Mouse (Mus musculus): Measurements from ENCODE around the gene Dpep2nb. TPM values are rescaled to one million over a fixed set of nuclear protein-coding genes. Genes with fewer than 3 reads are reported as not detected.
A peak's percentile ranks its signal among the peaks of the same experiment; 100 is the strongest.

Dpep2nb gene
- polyA plus RNA-seq, 1 experiment from 2014 or later = 0.21 TPM

GRCm38 (mm10) chr8:105969367-105969766, 36.4 kb downstream of the Dpep2nb start:
- WGBS = 67% methylated on average over 1 of the region's 1 CpGs
- no peak for ATAC-seq (replicated peaks)
- no peak overlapping the region for H3K9ac ChIP-seq
- H3K9me3 ChIP-seq = no peaks in the 10 kb centered on the region
- peaks cover 7% of the 10 kb centered on the region for H3K4me1 ChIP-seq
- H3K27ac ChIP-seq = no peak overlapping the region
- H3K27me3 ChIP-seq (replicated peaks) = peaks cover 29% of the 10 kb centered on the region
- no peaks in the 10 kb centered on the region for H3K36me3 ChIP-seq (replicated peaks)
- no peak overlapping the region for H3K4me2 ChIP-seq
- no peak overlapping the region for H3K4me3 ChIP-seq

DNA sequence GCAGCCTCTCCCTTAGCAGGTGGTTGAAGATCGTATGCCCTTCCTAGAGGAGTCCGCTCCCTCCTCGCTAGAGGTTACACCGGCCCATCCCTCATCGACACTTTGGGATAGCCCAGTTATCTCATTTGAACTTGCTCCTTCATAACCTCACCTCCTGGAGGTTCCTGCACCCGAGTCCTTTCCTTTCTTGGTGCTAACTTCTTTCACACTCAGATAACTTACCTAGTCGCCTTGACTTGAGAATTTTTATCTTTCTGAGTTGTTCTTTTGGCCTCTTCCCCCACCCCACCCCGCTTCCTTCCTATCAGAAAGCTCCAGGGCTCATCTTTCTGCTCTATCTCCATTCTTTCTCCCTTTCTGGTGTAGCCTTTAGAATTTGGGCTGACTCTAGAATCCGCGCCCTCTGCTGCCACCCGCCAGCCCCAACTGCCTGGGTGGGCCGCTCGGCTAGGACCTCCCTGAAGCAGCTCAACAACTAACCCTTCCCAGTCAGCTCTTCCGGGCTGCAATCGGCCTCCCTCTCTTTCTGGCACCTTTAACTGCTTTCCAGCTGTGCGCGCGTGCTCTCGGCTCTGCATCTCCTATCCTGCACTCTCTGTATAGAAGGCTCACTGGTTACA, 39.0 kb downstream of the Dpep2nb start:
- H3K9ac ChIP-seq = no peak overlapping the region
- H3K9me3 ChIP-seq = no peaks in the 10 kb centered on the region
- H3K36me3 ChIP-seq (replicated peaks) = no peaks in the 10 kb centered on the region
- H3K4me2 ChIP-seq = peak overlapping the region; percentile 53; the same call in 1 of the 2 replicates
- peaks cover 30% of the 10 kb centered on the region for H3K27me3 ChIP-seq (replicated peaks)
- no peak overlapping the region for H3K27ac ChIP-seq
- H3K4me1 ChIP-seq = peaks cover 7% of the 10 kb centered on the region
- no peak overlapping the region for H3K4me3 ChIP-seq
- WGBS = 10% methylated on average over 19 of the region's 19 CpGs
- no peak for ATAC-seq (replicated peaks)

DNA sequence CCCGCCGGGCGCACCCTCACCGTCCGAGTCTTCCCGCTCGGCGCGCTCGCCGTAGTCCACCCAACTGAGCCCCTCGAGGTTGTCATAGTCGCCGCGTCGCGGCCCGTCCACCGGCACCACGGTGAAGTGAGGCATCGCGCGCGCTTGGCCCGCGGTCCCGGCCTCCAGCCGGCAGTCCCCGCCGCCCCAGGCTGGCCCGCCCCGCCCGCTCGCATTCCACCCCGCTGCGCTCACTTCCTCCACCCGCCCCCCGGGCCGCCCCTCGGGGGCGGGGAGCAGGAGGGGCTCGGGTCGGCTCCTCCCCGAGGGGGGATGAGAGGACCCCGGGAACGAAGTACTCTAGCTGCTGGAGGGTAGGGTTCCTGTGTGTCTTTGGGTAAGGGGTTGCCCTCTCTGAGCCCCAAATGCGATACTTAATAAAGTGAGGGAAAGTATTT, 39.9 kb downstream of the Dpep2nb start, which contains the start of gene Slc12a4:
Gene Slc12a4, minus strand, starts transcription at position 193 of the 437 bp plus-strand sequence.
- Histone ChIP-seq H3K9ac (peak within 1 kb of the TSS; percentile 20; the same call in 1 of the 2 replicates), H3K4me1 (peaks cover 7% of the 10 kb centered on the region), H3K4me2 (peak within 1 kb of the TSS; percentile 53), H3K27ac (no peak within 1 kb of the TSS), H3K36me3 (replicated peaks) (no peaks in the 10 kb centered on the region), H3K4me3 (peak within 1 kb of the TSS; percentile 41), H3K27me3 (replicated peaks) (peaks cover 30% of the 10 kb centered on the region), H3K9me3 (no peaks in the 10 kb centered on the region)
- peak; percentile 73 for ATAC-seq (replicated peaks)
- WGBS = under 1% methylated on average over 47 of the region's 47 CpGs

DNA sequence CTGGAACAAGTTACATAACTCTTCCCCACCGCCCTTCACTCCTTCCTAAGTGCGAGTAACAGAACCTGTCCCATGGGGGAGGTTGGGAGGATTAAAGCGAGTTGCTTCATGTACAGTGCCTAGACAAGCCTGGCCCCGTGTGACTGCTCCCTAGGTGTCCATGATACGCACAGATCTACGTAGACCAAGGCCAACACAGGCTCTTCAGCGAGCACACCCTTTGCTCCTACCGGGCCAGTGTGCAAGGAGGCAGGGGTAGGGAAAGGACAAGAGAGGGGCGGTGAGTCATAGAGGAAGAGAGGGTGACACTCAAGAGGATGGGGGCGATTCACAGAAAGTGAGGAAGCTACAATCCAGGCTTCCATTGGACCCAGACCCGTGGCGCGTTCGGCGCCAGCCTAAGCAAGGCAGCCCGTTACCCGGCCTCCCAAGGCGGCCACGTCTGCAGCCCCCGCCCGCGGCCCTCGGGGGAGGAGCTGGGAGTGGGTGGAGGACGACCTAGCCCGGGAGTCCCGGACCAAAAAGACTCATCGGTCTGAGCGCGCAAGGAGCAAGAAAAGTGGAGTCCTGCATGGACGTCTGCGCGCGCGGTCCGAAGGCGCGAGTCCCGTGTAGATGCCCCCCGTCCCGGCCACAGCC, 40.4 kb downstream of the Dpep2nb start:
- no peaks in the 10 kb centered on the region for H3K9me3 ChIP-seq
- H3K9ac ChIP-seq = peak overlapping the region; percentile 20; the same call in 1 of the 2 replicates
- peak overlapping the region; percentile 41 for H3K4me3 ChIP-seq
- no peaks in the 10 kb centered on the region for H3K36me3 ChIP-seq (replicated peaks)
- no peak overlapping the region for H3K27ac ChIP-seq
- peaks cover 30% of the 10 kb centered on the region for H3K27me3 ChIP-seq (replicated peaks)
- ATAC-seq (replicated peaks) = peak; percentile 67
- H3K4me1 ChIP-seq = peaks cover 7% of the 10 kb centered on the region
- 3% methylated on average over 40 of the region's 40 CpGs for WGBS
- H3K4me2 ChIP-seq = peak overlapping the region; percentile 53

- 71% methylated on average over 12 of the region's 12 CpGs for WGBS
- Histone ChIP-seq H3K4me3 (peak overlapping the region; percentile 41; the same call in 1 of the 2 replicates), H3K27me3 (replicated peaks) (peaks cover 30% of the 10 kb centered on the region), H3K9me3 (no peaks in the 10 kb centered on the region), H3K36me3 (replicated peaks) (no peaks in the 10 kb centered on the region), H3K27ac (no peak overlapping the region), H3K4me2 (peak overlapping the region; percentile 53), H3K4me1 (peaks cover 7% of the 10 kb centered on the region), H3K9ac (no peak overlapping the region)
- no peak for ATAC-seq (replicated peaks)
Measured at GRCm38 (mm10) chr8:105964506-105965265, 41.1 kb downstream of the Dpep2nb start.

GRCm38 (mm10) chr8:105961536-105961935, 44.2 kb downstream of the Dpep2nb start:
- Histone ChIP-seq H3K27me3 (replicated peaks) (peaks cover 19% of the 10 kb centered on the region), H3K4me2 (no peak overlapping the region), H3K36me3 (replicated peaks) (no peaks in the 10 kb centered on the region), H3K9ac (no peak overlapping the region), H3K9me3 (no peaks in the 10 kb centered on the region), H3K4me1 (peaks cover 7% of the 10 kb centered on the region), H3K27ac (no peak overlapping the region), H3K4me3 (no peak overlapping the region)
- WGBS = 79% methylated on average over 10 of the region's 10 CpGs
- no peak for ATAC-seq (replicated peaks)

GRCm38 (mm10) chr8:105961101-105961500, 44.7 kb downstream of the Dpep2nb start:
- H3K4me1 ChIP-seq = peaks cover 7% of the 10 kb centered on the region
- no peaks in the 10 kb centered on the region for H3K36me3 ChIP-seq (replicated peaks)
- H3K9me3 ChIP-seq = no peaks in the 10 kb centered on the region
- ATAC-seq (replicated peaks) = no peak
- 76% methylated on average over 14 of the region's 14 CpGs for WGBS
- H3K9ac ChIP-seq = no peak overlapping the region
- H3K4me3 ChIP-seq = no peak overlapping the region
- no peak overlapping the region for H3K4me2 ChIP-seq
- no peak overlapping the region for H3K27ac ChIP-seq
- H3K27me3 ChIP-seq (replicated peaks) = peaks cover 18% of the 10 kb centered on the region

GRCm38 (mm10) chr8:105959350-105959749, 46.4 kb downstream of the Dpep2nb start:
- WGBS = 86% methylated on average over 7 of the region's 7 CpGs

DNA sequence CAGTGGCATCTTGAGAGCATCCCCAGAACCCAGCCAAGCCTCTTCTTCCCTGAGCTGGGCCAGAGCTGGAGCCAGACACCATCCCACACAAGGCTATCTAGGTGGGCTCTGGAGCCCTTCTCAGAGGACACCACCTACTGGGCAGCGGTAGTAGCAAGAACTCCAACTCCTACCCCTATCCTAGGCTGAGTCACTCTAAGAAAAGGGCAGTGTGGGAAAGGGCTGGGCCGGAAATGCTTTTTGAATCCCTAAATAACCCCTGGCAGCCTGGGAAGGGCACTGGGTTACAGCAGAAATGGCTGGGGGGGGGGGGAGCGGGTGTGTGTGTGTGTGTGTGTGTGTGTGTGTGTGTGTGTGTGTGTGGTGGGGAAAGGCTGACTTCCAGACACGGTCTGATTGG, 48.0 kb downstream of the Dpep2nb start:
- no peak overlapping the region for H3K4me2 ChIP-seq
- no peak overlapping the region for H3K9ac ChIP-seq
- no peak for ATAC-seq (replicated peaks)
- no peaks in the 10 kb centered on the region for H3K36me3 ChIP-seq (replicated peaks)
- no peak overlapping the region for H3K27ac ChIP-seq
- WGBS = 64% methylated on average over 4 of the region's 4 CpGs
- H3K4me1 ChIP-seq = no peaks in the 10 kb centered on the region
- H3K9me3 ChIP-seq = no peaks in the 10 kb centered on the region
- no peak overlapping the region for H3K4me3 ChIP-seq
- H3K27me3 ChIP-seq (replicated peaks) = no peaks in the 10 kb centered on the region

More at GRCm38 (mm10) chr8:105959350-105959749, 46.4 kb downstream of the Dpep2nb start:
- no peaks in the 10 kb centered on the region for H3K4me1 ChIP-seq
- H3K9me3 ChIP-seq = no peaks in the 10 kb centered on the region
- no peak overlapping the region for H3K9ac ChIP-seq
- H3K27ac ChIP-seq = no peak overlapping the region
- no peak for ATAC-seq (replicated peaks)
- 0 out of 2 replicates have a peak, but pooled peaks cover under 1% of the 10 kb centered on the region for H3K27me3 ChIP-seq (replicated peaks)
- H3K4me2 ChIP-seq = no peak overlapping the region
- no peak overlapping the region for H3K4me3 ChIP-seq
- no peaks in the 10 kb centered on the region for H3K36me3 ChIP-seq (replicated peaks)

GRCm38 (mm10) chr8:105956556-105956955, 49.2 kb downstream of the Dpep2nb start:
- no peak for ATAC-seq (replicated peaks)
- Histone ChIP-seq H3K4me3 (no peak overlapping the region), H3K9ac (no peak overlapping the region), H3K27me3 (replicated peaks) (no peaks in the 10 kb centered on the region), H3K4me1 (no peaks in the 10 kb centered on the region), H3K9me3 (no peaks in the 10 kb centered on the region), H3K4me2 (no peak overlapping the region), H3K36me3 (replicated peaks) (no peaks in the 10 kb centered on the region), H3K27ac (no peak overlapping the region)
- WGBS = 89% methylated on average over 4 of the region's 4 CpGs

DNA sequence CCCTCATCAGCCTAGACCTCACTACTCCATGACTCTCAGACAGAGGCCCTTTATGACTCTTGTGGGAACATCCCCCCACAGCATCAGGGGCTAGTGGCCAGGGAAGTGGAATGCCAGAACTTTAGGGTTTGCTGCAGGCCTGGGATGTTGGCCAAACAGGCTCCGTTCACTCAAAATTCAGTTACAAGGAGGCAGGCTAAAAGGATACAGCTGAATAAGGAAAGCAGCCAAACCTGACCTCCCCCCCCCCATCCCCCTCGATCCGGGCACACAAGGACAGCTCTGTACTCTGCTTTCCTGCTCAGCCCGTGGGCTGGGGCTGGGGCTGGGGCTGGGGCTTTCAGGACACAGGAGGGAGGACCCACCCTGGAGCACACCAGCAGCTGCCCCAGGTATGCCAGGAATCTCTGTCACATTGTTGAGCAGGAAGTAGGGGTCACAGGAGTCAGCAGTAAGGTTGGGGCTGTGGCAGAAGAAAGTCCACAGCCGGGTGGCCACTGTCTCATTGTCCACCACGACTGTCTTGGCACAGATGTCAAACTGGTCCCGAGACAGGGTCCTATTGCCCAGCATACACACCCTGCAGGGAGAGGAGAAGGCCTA, 54.6 kb downstream of the Dpep2nb start:
- WGBS = 61% methylated on average over 7 of the region's 7 CpGs

DNA sequence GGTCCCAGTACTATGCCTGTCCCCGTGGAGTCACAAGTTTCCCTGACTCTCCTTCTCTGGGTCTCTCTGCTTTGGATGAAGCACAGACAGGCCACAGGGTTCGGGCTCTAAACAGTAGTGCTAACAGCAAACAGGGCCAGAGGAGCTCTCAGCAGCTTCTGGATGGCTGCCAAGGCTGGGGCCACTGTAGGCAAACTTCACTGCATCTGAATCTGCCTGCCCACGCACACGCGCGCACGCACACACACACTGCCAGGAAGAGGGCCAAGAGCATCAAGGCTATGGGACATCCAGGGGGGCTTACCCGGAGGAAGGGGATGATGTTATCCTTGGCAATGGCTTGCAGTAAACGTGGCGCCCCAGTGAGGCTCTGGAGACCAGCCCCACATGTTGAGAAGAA, 56.4 kb downstream of the Dpep2nb start:
- Histone ChIP-seq H3K4me2 (no peak overlapping the region), H3K27ac (0 out of 2 replicates have a peak overlapping the region, but pooled peaks have one; percentile 4), H3K27me3 (replicated peaks) (no peaks in the 10 kb centered on the region), H3K36me3 (replicated peaks) (no peaks in the 10 kb centered on the region), H3K4me3 (no peak overlapping the region), H3K9me3 (no peaks in the 10 kb centered on the region), H3K9ac (no peak overlapping the region), H3K4me1 (peaks cover 7% of the 10 kb centered on the region; the same call in 1 of the 2 replicates)
- WGBS = 76% methylated on average over 10 of the region's 10 CpGs
- ATAC-seq (replicated peaks) = no peak

More for the DNA sequence above, 54.6 kb downstream of the Dpep2nb start:
- no peak overlapping the region for H3K4me2 ChIP-seq
- H3K9ac ChIP-seq = no peak overlapping the region
- peak; percentile 78 for ATAC-seq (replicated peaks)
- H3K27me3 ChIP-seq (replicated peaks) = no peaks in the 10 kb centered on the region
- H3K4me3 ChIP-seq = no peak overlapping the region
- peaks cover 7% of the 10 kb centered on the region; the same call in 1 of the 2 replicates for H3K4me1 ChIP-seq
- H3K36me3 ChIP-seq (replicated peaks) = no peaks in the 10 kb centered on the region
- no peaks in the 10 kb centered on the region for H3K9me3 ChIP-seq
- peak overlapping the region; percentile 48; the same call in 1 of the 2 replicates for H3K27ac ChIP-seq
